Mouse (Mus musculus): Measurements from ENCODE around the gene H2afx.
"Not testable (repeated sequence)": the region's sequence is repeated elsewhere in the genome, so short reads cannot be mapped to it uniquely, and the experiment has no call there.

Gene H2afx

DNA sequence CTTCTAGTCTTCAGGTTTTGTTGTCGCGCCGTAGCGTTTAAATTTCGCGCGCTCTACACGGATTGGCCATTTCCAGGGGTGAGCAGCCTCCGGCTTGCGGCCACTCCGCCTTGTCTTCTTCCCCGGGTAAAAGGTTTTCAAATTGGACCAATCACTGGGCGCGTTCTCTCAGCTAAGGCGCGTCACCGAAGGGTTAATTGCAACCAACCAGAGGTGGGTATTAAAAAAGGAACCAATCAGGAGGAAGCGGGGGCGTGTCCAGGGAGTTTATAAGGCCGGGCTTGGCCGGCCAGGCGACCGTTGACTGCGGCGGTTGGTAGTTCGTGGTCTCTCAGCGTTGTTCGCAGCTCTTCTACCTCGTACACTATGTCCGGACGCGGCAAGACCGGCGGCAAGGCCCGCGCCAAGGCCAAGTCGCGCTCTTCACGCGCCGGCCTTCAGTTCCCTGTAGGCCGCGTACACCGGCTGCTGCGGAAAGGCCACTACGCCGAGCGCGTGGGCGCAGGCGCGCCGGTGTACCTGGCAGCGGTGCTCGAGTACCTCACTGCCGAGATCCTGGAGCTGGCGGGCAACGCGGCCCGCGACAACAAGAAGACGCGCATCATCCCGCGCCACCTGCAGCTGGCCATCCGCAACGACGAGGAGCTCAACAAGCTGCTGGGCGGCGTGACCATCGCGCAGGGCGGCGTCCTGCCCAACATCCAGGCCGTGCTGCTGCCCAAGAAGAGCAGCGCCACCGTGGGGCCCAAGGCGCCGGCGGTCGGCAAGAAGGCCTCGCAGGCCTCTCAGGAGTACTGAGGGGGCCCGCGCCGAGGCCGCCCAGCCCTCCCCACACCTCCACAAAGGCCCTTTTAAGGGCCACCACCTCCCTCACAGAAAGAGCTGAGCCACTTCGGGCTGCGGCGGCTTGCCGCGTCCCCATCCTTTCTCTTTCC lies at the start of gene H2afx:
Gene H2afx (plus strand): TSS at position 299 of the 935 bp plus-strand sequence.
- DNase-seq (ENCODE audit: low spot score in 2 of 2) = peak; percentile 98 to 99

DNA sequence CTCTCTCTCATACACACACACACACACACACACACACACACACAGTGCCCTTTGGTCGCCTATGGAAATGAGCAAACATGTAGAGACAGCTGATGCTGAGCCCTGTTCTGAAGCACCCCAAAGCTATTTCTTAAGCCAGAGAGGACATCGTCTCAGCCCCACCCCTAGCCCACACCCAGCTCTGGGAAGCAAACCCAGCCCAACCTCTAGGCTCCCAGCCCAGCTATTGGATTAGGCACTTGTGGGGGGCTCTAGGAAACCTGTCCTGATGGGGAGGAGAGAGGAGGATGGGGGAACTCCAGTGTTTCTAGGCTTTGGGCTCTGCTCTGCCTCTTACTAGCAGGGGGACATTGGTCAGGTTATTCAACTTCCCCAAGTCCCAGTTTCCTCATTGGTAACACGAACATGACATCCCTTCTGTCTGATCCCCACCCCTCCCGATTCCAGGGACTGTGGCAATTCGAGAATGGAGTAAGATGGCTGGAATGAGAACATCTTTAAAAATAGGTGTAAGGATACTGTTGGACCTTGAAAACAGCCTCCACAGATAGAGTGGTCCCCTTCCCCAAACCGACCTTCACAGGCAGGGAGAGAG lies 48.1 kb upstream of the H2afx start:
- no peak for DNase-seq (ENCODE audit: low spot score in 2 of 2)

DNA sequence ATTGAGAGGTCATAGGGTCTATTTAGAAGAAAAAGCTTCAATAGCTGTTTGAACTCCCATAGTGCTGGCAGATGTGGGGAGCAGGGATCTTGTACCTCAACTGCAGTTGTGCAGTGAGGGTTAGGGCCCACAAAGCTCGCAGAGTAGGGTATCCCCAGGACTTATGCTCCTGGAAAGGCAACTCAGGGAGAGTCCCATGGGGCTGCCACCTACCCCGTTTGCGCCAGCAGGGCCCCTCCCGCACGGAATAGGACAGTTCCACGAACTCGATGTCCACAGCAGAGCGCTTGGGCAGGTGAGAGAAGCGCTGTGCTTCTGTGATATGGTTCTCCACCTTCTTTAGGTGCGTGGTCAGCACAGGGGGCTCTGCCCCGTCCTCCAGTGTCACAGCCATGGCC lies 47.5 kb upstream of the H2afx start:
- no peak for DNase-seq (ENCODE audit: low spot score in 2 of 2)

DNA sequence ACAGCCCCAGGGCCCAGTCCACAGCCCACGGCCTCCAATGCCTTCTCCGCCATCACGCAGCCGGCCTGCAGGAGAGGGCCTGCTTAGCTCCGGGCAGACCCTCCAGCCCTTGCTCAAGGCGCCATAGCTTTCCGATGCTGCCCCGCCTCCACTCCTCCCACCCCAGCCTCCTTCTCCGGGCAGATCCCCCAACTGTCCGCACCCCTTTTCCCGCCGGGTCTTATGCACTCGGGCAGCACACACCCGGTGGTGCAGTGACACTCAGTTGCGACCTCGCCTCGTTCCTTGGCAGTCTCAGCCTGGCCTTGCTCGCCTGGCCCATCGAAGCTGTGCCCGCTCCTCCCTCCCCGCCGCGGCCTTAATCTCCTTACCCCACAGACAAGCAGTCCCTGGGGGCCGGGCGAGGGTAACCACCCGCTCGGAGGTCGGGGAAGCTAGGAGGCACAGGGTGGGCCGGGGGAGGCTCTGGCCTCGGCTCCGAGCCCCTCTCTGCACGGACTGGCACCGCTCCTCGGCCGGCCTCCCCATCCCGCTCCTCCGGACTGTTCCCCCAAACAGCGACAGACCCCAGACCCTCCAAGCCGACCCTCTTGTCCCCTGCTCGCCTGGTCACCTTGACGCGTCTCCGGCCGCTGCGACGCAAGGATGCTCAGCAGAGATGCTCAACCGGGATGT lies 47.0 kb upstream of the H2afx start:
- DNase-seq (ENCODE audit: low spot score in 2 of 2) = peak in 1 of 2 experiments; percentile 45

DNA sequence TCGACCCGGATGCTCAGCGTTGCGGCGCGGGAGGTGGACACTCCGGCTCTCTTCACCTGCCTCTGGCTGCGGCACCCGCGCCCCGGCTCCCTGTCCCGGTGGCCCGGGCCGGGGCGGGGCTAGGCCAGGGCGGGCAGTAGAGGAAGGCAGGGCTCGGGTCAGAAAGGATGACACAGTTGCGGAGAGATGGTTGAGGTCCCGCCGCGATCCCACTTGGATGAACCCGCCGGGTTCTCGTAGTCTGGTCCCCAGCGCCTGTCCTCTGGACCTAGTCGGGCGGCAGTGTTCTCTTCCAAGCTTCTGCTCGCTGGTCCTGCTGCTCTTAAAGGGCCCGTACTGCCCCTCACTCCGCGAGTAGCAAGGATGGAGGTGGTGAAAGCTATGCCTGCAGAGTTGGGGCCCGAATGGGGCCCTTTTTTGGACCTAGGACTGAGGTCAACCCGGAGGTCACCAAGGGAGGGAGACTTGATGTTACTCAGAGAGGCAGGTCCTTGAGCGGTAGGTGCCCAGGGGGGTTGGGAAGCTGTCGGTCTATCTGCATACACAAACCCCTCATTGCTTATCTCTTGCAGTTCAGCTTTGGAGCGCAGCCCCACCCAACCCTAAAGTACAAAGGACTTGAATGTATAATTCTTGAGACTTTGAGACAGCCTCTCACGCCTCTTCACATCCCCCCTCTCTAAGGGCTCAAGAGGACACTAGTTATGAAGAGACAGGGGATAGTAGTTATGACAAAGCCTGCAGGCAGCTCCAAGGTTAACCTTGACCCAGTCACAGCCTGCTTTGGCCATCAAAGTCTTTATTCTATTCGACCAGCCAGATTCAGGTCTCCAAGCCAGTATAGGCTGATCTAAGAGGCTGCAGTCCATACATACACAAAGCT lies 46.2 kb upstream of the H2afx start, which contains the start of gene Abcg4:
Gene Abcg4 (minus strand): TSS at position 540 of the 883 bp plus-strand sequence.
- peak in 1 of 2 experiments; percentile 56 for DNase-seq (ENCODE audit: low spot score in 2 of 2)

DNA sequence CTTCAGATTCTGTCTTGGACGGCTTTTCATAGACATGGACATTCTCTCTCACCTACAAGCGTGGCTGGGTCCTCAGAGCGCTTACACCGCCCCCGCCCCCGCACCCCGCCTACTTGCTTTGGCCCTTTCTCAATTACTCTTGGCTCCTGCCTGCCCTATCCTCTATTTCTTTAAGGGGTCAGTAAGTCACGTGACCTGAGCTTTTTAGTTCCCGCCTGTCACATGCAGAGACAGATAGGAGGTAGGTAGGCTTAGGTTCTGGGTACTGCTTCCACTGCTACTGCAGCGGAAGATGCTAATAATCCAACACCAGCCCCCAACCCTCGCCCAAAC lies 45.6 kb upstream of the H2afx start:
- no peak for DNase-seq (ENCODE audit: low spot score in 2 of 2)

DNA sequence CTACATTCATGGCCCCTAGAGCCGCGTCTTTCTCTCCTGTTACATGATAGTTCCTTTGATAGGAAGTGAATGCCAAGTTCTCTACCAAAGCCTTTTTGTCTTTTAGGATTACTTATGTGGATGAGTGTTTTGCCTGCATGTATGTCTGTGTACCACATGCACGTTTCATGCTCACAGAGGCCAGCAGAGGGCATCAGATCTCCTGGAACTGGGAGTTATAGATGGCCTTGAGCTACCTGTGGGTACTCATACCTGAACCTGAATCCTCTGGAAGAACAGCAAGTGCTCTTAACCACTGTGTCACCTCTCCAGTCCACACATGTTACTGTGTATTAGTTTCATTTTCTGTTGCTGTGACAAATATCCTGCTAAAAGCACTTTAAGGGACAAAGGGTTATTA lies 42.0 kb upstream of the H2afx start:
- DNase-seq (ENCODE audit: low spot score in 2 of 2) = no peak

DNA sequence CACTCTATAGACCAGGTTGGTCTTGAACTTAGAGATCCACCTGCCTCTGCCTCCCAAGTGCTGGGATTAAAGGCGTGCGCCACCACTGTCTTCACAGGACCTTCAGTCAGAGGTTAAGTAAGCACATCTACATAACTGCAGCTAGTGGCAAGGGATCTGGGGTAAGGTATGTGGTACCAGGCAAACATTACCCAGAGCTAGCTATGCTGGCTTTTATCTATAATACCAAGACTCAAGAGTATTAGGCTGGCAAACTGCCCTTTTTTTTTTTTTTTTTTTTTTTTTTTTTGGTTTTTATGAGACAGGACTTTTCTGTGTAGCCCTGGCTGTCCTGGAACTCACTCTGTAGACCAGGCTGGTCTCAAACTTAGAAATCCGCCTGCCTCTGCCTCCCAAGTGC lies 34.5 kb upstream of the H2afx start:
- DNase-seq (ENCODE audit: low spot score in 2 of 2) = not testable (repeated sequence)

DNA sequence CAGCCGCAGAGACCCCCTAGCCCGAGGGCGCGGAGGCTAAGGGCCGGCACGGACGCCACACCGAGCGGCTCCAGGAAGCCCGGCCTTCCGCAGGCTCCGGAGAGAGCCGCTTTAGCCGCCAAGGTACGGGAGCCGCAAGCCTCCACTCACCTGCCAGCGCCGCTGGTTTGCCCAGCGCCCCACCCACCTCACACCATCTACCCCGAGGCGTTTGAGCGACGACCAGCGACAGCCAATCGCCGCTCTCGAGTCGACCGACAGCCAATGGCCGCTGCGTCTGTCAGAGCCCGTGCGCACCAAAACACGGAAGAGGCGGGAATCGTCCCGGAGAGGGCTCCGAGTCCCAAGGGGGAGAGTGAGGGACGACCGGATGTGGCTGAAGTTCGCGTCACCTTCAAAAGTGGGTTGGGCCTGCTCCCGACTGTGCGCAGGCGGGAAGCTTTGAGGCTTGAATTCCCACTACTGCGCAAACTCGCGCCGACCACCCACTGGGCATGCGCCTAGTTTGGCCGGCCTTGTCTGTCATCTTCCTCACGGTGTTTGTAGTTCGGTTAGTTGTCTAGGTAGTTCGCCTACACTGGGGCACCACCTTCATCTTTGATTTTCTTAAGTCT lies 28.9 kb upstream of the H2afx start, which contains the start of gene Hinfp:
Gene Hinfp (minus strand): TSS at position 206 of the 614 bp plus-strand sequence.
- DNase-seq (ENCODE audit: low spot score in 2 of 2) = peak; percentile 98

DNA sequence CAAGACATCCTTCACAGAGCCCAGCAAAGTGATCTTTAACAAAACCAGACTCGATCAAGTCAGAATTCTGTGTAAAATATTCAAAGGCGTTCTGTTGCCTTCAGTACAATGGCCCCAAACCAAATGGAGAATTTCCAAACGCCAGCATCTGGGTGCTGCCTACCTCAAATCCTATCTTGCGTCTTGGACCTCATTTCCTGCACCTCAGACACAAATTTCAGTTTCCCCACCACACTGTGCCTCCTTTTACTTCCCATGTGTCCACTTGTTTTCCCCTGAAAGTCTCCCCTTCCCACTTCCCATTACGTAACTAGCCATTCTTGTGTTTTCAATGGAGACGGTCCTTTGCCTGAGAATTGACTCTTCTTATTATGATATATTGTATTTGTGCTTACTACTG lies 28.0 kb upstream of the H2afx start:
- no peak for DNase-seq (ENCODE audit: low spot score in 2 of 2)

DNA sequence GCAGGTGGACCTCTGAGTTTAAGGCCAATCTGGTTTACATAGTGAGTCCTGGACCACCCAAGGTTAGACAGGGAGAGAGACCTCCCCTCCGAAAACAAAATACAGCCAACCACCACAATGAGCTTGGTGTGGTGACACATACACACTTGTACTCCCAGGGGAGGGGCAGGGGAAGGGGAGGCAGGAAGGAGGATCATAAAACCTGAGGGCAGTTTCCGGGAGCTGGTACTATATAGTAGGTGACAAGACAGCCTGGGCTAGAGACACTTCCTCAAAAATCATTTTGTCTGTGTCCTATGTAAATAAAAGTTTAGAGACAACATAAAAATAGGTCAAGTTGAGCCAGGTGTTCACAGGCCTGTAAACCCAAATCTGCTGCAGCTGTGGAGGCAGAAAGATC lies 27.2 kb upstream of the H2afx start:
- DNase-seq (ENCODE audit: low spot score in 2 of 2) = no peak

DNA sequence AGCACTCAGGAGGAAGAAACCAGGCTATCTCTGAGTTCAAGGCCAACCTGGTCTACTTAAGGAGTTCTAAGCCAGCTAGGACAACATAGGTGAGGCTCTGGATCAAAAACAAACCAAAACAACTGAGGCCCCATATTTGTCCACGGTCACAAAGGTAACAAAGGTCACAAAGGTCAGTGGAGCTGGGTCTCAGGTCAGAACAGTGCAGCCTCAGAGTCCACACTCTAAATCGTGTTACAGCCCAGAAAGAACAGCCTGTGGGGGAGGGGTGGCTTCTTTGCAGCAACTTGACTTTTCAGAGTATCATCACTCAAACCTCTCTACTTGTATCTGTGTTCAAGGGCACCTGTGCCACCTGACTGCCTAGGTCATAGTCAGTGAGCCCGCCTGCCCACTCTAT lies 24.7 kb upstream of the H2afx start:
- no peak for DNase-seq (ENCODE audit: low spot score in 2 of 2)

DNA sequence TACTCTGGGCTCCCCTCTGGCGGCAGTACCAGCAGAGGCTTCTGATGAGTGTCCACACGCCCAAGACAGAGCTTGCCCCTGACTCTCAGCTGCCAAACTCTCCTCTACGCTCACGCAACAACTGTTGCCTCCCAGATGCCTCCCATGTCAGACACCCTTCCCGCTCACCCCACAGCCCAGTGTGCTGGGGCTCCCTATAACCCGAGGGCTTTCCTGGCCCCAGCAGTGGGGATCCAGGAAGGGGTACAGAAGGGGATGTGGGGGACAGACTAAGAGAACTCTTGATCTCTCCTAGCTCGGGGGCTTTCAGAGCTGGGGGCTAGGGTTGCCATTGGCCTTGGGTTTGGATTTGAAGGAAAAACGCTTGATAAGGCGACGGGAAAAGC lies 23.8 kb upstream of the H2afx start:
- no peak for DNase-seq (ENCODE audit: low spot score in 2 of 2)

DNA sequence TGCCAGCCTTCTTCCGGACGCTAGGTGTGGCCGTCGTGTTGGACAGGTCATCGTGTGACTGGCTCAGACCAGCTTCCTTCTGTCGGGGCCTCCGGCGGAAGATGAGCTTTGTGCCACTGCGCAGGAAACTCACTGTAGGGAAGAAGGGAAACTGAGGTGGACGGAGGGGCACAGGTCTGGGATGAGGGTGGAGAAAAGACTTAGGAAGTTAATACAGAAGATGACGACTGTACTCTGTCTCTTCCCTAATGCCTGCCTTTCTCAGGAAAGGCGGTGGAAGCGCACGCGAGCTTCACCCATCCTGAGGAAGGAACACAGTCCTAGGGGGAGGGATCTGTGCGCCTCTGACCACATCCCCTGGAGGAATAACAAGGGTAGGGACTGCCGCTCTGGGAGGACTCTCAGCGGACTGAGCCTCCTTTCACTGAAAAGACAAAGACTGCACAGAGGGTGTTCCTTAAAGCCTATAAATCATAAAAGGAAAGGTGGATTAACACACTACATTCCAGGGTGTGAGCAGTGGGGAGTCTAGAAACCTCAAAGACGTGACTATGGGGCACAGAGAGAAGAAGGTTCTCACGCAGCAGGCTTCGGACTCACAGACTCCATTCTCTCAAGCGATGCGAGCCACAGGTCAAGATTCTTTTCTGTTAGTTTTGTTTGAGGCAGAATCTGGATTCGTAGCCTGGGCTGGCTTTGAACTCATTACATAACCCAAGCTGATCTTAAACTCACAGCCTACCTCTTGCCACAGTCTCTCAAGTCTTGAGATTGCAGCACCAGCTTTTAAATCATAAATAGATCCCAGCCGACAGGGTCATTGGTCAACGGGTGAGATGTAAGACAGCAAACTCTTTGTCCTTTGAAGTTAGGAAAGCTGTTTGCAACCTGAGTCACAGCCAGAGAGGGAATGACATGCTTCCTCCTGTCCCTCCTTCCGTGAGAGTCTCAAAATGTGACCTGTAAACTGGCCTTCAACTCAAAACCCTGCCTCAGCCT lies 23.1 kb upstream of the H2afx start:
- DNase-seq (ENCODE audit: low spot score in 2 of 2) = no peak

DNA sequence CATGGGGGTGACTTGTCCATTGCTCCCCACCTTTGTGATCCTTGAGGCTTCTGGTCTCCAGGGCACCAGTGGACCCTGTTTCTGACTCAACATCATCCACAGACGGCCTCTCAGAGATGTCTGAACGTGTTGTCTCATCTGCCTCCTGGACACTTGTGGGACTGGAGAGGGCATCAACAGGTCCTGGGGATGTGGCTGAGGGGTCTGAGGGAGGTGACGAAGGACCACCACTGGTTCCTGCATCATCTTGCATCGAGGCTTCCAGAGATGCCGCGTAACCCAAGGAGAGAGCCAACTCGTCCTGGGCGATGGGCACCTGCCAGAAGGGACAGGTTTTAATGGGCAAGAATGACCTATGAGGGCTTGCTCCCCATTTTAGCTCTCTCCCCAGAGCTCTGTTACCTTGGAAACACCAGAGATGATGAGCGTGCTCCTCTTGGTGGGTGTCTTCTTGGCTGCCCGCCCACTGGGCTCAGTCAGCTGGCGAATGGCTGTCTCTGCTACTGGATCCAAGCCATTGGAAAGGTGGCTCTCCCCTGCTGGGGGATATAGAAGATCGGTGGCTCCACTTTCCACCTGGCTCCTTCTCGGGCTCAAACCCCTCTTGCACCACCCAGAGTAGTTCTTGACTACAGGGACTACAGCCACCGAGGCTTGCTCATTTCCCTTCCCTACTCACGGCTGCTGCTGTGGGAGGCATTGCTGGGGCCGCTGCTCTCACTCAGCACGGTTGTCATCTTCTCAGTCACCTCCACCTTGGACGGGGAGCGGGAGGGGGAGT lies 20.8 kb upstream of the H2afx start:
- DNase-seq (ENCODE audit: low spot score in 2 of 2) = peak; percentile 69 to 73

DNA sequence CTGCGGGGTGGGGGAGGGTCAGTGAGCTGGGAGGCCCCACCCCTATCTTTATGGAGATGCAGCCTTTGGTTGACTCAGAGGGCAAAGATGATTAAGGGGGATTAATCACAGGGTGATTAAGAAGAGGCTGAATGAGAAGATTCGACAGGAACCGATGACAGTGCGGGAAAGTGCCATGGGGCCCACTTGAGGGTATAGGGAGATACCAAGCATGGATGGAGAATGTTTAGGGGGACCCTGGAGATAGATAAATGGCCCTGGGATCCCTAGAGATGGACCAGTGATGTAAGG lies 20.3 kb upstream of the H2afx start:
- no peak for DNase-seq (ENCODE audit: low spot score in 2 of 2)

DNA sequence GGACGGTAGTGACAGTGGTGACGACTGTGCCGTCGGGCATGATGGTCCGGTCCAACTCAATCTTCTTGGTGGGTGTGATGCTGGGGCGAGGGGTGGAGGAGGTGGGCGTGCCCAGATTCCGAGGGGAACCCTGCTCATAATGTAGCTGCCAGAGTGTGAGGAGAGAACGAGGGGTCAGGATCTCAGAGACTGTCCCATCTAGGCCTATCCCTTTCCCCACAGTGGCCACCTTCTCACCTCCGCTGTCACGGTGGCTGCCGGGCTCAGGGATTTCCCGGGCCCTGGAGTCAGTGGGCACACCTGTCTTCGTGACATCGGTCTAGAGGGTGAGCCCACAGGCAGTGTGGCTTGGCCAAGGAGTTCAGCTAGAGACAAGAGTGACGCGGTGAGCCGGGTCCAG lies 19.6 kb upstream of the H2afx start:
- no peak for DNase-seq (ENCODE audit: low spot score in 2 of 2)

DNA sequence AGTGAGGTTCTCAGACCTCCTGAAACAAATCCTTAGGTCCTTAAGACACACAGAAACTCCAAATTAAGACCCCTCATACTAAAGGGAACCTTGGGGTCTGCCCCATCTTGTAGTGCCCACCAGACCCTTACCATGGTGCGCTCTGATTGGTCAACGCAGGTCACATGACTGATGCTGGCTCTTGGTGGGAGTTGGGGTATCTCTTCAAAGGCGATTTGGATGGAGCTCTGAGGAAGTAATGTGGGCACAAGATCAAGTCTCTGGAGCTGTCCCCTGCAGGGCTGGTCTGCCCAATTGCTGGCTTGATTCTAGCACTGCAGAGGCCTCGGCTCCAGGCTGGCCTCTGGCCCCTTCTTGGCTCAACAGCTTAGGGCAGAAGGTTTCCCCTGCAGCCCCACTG lies 17.0 kb upstream of the H2afx start:
- no peak for DNase-seq (ENCODE audit: low spot score in 2 of 2)

DNA sequence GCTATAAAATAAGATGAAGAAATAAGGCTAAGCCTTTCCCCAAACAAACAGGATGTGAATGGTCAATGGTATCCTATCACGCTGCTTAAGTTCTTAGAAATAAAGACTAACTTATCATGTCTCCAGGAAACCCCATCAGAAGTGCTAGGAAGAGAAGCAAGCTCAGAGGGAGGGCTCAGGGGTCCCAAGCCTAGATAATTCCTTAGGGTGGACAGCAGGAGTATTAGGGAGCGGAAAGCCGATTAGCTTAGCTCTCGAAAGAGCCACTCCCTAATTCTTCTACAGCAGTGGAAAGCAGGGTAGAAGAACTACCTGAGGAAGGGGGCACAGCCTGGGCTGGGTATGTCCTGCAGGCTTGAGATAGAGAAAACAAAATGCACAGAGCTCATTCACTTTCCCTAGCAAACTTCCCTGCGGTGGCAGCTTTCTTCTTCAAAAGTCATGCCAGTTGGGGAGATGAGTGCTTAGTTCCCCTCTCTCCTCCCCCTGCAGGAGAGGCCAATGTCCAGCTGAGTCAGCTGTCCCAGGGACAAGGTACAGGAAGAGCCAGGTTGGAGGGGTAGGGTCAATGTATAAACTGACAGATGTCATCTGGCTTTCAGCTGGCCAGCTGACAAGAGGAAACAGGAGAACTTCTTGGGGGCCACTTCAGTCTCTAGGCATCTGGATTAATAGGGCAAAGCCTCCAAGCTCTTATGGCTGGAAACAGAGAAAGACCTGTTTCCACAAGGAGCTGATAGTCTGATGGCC lies 16.2 kb upstream of the H2afx start:
- no peak for DNase-seq (ENCODE audit: low spot score in 2 of 2)

Data from frontal cortex, postnatal 10 days (tissue).